Mouse (Mus musculus): ENCODE data around the gene Parn. TPM values are rescaled to one million over a fixed set of nuclear protein-coding genes. Genes with fewer than 3 reads are reported as not detected.

Parn gene
- polyA plus RNA-seq, 1 experiment from 2014 or later = 29.1 TPM

- Histone ChIP-seq H3K9me3 (ENCODE audit: control insufficient read depth, low read length) (no peaks in the 10 kb centered on the region), H3K27ac (ENCODE audit: low read depth, low read length) (no peak overlapping the region), H3K36me3 (ENCODE audit: control insufficient read depth, insufficient read depth, low read length) (no peaks in the 10 kb centered on the region), H3K4me3 (ENCODE audit: low read depth, low read length) (no peak overlapping the region), H3K9ac (replicated peaks; ENCODE audit: low read depth, low read length) (no peak overlapping the region), H3K27me3 (ENCODE audit: control insufficient read depth, insufficient read depth, low read length) (no peaks in the 10 kb centered on the region), H3K4me1 (ENCODE audit: control insufficient read depth, insufficient read depth, low read length) (no peaks in the 10 kb centered on the region; the same call in 1 of the 2 replicates), H3K4me2 (ENCODE audit: low read depth, low read length) (no peak overlapping the region)
- ATAC-seq (ENCODE audit: low read depth) = no peak
Measured at GRCm38 (mm10) chr16:13611399-13611798, 56.6 kb downstream of the Parn start.

- Histone ChIP-seq H3K4me1 (ENCODE audit: control insufficient read depth, insufficient read depth, low read length) (no peaks in the 10 kb centered on the region; the same call in 1 of the 2 replicates), H3K4me2 (ENCODE audit: low read depth, low read length) (no peak overlapping the region), H3K4me3 (ENCODE audit: low read depth, low read length) (no peak overlapping the region), H3K9me3 (ENCODE audit: control insufficient read depth, low read length) (no peaks in the 10 kb centered on the region), H3K36me3 (ENCODE audit: control insufficient read depth, insufficient read depth, low read length) (no peaks in the 10 kb centered on the region), H3K27me3 (ENCODE audit: control insufficient read depth, insufficient read depth, low read length) (no peaks in the 10 kb centered on the region), H3K27ac (ENCODE audit: low read depth, low read length) (no peak overlapping the region), H3K9ac (replicated peaks; ENCODE audit: low read depth, low read length) (no peak overlapping the region)
- WGBS = 75% methylated on average over 5 of the region's 5 CpGs
- no peak for ATAC-seq (ENCODE audit: low read depth)
Measured at GRCm38 (mm10) chr16:13610951-13611381, 57.0 kb downstream of the Parn start.

DNA sequence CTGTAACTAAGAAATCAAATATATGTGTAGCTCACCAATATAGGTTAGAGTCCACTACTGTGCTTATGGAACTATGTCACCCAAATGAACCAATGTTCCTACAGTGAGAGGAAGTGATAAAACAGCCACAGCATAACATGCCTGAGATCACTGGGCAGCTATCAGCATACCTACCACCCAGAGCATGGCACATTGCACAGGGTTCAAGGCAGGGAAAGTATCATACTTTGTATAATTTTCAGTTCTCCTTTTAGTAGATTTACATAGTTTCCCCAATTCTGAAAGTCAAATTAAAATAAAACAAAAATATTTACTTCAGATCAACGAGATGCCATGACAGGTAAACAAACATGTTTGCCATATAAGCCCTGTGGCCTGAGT, 59.3 kb downstream of the Parn start:
- Histone ChIP-seq H3K4me1 (ENCODE audit: control insufficient read depth, insufficient read depth, low read length) (no peaks in the 10 kb centered on the region; the same call in 1 of the 2 replicates), H3K9me3 (ENCODE audit: control insufficient read depth, low read length) (no peaks in the 10 kb centered on the region), H3K27ac (ENCODE audit: low read depth, low read length) (no peak overlapping the region), H3K4me2 (ENCODE audit: low read depth, low read length) (no peak overlapping the region), H3K36me3 (ENCODE audit: control insufficient read depth, insufficient read depth, low read length) (no peaks in the 10 kb centered on the region), H3K9ac (replicated peaks; ENCODE audit: low read depth, low read length) (no peak overlapping the region), H3K4me3 (ENCODE audit: low read depth, low read length) (no peak overlapping the region), H3K27me3 (ENCODE audit: control insufficient read depth, insufficient read depth, low read length) (no peaks in the 10 kb centered on the region)
- WGBS = 97% methylated on average over 1 of the region's 1 CpGs
- peak; percentile 34; the same call in 1 of the 2 replicates for ATAC-seq (ENCODE audit: low read depth)

- Histone ChIP-seq H3K27ac (ENCODE audit: low read depth, low read length) (no peak overlapping the region), H3K36me3 (ENCODE audit: control insufficient read depth, insufficient read depth, low read length) (no peaks in the 10 kb centered on the region), H3K27me3 (ENCODE audit: control insufficient read depth, insufficient read depth, low read length) (no peaks in the 10 kb centered on the region), H3K4me2 (ENCODE audit: low read depth, low read length) (no peak overlapping the region), H3K9me3 (ENCODE audit: control insufficient read depth, low read length) (no peaks in the 10 kb centered on the region), H3K4me1 (ENCODE audit: control insufficient read depth, insufficient read depth, low read length) (no peaks in the 10 kb centered on the region; the same call in 1 of the 2 replicates), H3K4me3 (ENCODE audit: low read depth, low read length) (no peak overlapping the region), H3K9ac (replicated peaks; ENCODE audit: low read depth, low read length) (no peak overlapping the region)
- ATAC-seq (ENCODE audit: low read depth) = peak; percentile 73; the same call in 1 of the 2 replicates
- 60% methylated on average over 4 of the region's 4 CpGs for WGBS
Measured at GRCm38 (mm10) chr16:13607987-13608704, 59.8 kb downstream of the Parn start.

- no peaks in the 10 kb centered on the region for H3K4me1 ChIP-seq (ENCODE audit: control insufficient read depth, insufficient read depth, low read length)
- ATAC-seq (ENCODE audit: low read depth) = no peak
- H3K9me3 ChIP-seq (ENCODE audit: control insufficient read depth, low read length) = no peaks in the 10 kb centered on the region
- no peak overlapping the region for H3K27ac ChIP-seq (ENCODE audit: low read depth, low read length)
- no peaks in the 10 kb centered on the region for H3K36me3 ChIP-seq (ENCODE audit: control insufficient read depth, insufficient read depth, low read length)
- H3K27me3 ChIP-seq (ENCODE audit: control insufficient read depth, insufficient read depth, low read length) = no peaks in the 10 kb centered on the region
- WGBS = 67% methylated on average over 1 of the region's 1 CpGs
- H3K4me2 ChIP-seq (ENCODE audit: low read depth, low read length) = no peak overlapping the region
- no peak overlapping the region for H3K4me3 ChIP-seq (ENCODE audit: low read depth, low read length)
- H3K9ac ChIP-seq (replicated peaks; ENCODE audit: low read depth, low read length) = no peak overlapping the region
Measured at GRCm38 (mm10) chr16:13602779-13603178, 65.2 kb downstream of the Parn start.

GRCm38 (mm10) chr16:13589049-13589408, 78.9 kb downstream of the Parn start:
- Histone ChIP-seq H3K4me3 (ENCODE audit: low read depth, low read length) (no peak overlapping the region), H3K27me3 (ENCODE audit: control insufficient read depth, insufficient read depth, low read length) (no peaks in the 10 kb centered on the region), H3K9ac (replicated peaks; ENCODE audit: low read depth, low read length) (no peak overlapping the region), H3K4me1 (ENCODE audit: control insufficient read depth, insufficient read depth, low read length) (no peaks in the 10 kb centered on the region), H3K4me2 (ENCODE audit: low read depth, low read length) (no peak overlapping the region), H3K27ac (ENCODE audit: low read depth, low read length) (no peak overlapping the region), H3K9me3 (ENCODE audit: control insufficient read depth, low read length) (no peaks in the 10 kb centered on the region), H3K36me3 (ENCODE audit: control insufficient read depth, insufficient read depth, low read length) (no peaks in the 10 kb centered on the region)
- no peak for ATAC-seq (ENCODE audit: low read depth)
- 81% methylated on average over 2 of the region's 2 CpGs for WGBS

DNA sequence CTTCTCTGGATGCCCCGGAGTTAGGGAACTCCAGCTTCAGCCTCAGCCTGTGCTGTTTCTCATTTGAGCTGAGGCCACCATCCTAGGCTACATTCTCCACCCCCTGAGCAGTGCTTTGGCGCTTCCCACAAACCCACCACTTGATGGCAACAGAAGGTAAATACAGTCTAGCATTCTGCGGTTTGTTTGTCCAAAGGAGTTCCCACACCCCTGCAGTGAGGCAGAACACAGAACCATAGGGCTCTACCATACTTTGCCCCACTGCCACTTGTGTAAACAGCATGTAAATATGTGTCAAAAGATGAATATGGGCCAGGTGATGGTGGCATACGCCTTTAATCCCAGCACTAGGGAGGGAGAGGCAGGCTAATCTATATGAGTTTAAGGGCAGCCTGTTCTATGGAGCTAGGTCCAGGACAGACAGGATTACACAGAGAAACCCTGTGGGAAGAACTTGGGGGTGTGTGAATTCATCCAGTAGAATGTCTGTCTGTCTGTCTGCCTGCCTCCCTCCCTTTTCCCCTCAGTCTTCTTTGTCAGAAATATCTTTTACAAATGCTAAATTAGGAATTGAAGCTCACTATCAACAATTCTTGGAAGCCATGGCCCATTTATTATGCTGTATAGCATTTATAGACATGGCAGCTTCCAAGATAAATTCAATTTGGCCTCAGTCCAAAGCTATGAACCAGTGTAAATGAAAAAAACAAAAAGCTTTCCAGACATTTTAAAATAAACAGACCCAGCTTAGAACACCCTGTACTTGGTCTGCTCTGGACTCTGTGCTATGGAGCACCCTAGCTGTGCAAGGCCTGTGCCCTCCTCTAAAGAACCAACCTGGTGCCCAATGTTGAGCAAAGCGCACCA, 79.6 kb downstream of the Parn start:
- no peaks in the 10 kb centered on the region for H3K27me3 ChIP-seq (ENCODE audit: control insufficient read depth, insufficient read depth, low read length)
- no peak for ATAC-seq (ENCODE audit: low read depth)
- no peaks in the 10 kb centered on the region for H3K9me3 ChIP-seq (ENCODE audit: control insufficient read depth, low read length)
- H3K4me1 ChIP-seq (ENCODE audit: control insufficient read depth, insufficient read depth, low read length) = no peaks in the 10 kb centered on the region
- no peak overlapping the region for H3K9ac ChIP-seq (replicated peaks; ENCODE audit: low read depth, low read length)
- no peak overlapping the region for H3K27ac ChIP-seq (ENCODE audit: low read depth, low read length)
- 83% methylated on average over 5 of the region's 5 CpGs for WGBS
- H3K4me2 ChIP-seq (ENCODE audit: low read depth, low read length) = no peak overlapping the region
- no peak overlapping the region for H3K4me3 ChIP-seq (ENCODE audit: low read depth, low read length)
- H3K36me3 ChIP-seq (ENCODE audit: control insufficient read depth, insufficient read depth, low read length) = no peaks in the 10 kb centered on the region

- no peaks in the 10 kb centered on the region for H3K4me1 ChIP-seq (ENCODE audit: control insufficient read depth, insufficient read depth, low read length)
- WGBS = 84% methylated on average over 9 of the region's 9 CpGs
- H3K9ac ChIP-seq (replicated peaks; ENCODE audit: low read depth, low read length) = no peak overlapping the region
- H3K4me3 ChIP-seq (ENCODE audit: low read depth, low read length) = no peak overlapping the region
- H3K4me2 ChIP-seq (ENCODE audit: low read depth, low read length) = no peak overlapping the region
- no peak overlapping the region for H3K27ac ChIP-seq (ENCODE audit: low read depth, low read length)
- H3K27me3 ChIP-seq (ENCODE audit: control insufficient read depth, insufficient read depth, low read length) = no peaks in the 10 kb centered on the region
- no peaks in the 10 kb centered on the region for H3K36me3 ChIP-seq (ENCODE audit: control insufficient read depth, insufficient read depth, low read length)
- no peak for ATAC-seq (ENCODE audit: low read depth)
- H3K9me3 ChIP-seq (ENCODE audit: control insufficient read depth, low read length) = no peaks in the 10 kb centered on the region
Measured at GRCm38 (mm10) chr16:13585234-13585633, 82.7 kb downstream of the Parn start.

DNA sequence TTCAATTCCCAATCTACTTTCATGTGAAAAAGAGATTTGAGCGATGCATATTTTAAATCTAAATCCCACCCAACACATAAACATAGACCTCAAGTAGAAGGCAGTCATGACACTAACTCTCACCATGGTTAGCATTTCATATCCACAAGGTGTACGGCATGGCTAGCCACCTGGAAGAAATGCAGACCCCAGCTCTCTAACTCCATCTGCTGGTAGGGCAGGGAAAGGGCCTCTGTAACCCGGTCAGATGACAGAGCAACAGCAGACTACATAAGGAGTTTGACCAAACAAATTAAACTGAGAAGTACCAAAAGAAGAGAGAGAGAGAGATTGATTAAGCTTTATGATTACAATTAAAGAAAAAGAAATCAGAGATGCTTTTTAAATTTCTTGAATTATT, 87.2 kb downstream of the Parn start:
- Histone ChIP-seq H3K9me3 (ENCODE audit: control insufficient read depth, low read length) (no peaks in the 10 kb centered on the region), H3K36me3 (ENCODE audit: control insufficient read depth, insufficient read depth, low read length) (no peaks in the 10 kb centered on the region), H3K9ac (replicated peaks; ENCODE audit: low read depth, low read length) (no peak overlapping the region), H3K4me1 (ENCODE audit: control insufficient read depth, insufficient read depth, low read length) (no peaks in the 10 kb centered on the region), H3K4me3 (ENCODE audit: low read depth, low read length) (no peak overlapping the region), H3K27ac (ENCODE audit: low read depth, low read length) (no peak overlapping the region), H3K4me2 (ENCODE audit: low read depth, low read length) (no peak overlapping the region), H3K27me3 (ENCODE audit: control insufficient read depth, insufficient read depth, low read length) (no peaks in the 10 kb centered on the region)
- WGBS = 93% methylated on average over 3 of the region's 3 CpGs
- ATAC-seq (ENCODE audit: low read depth) = no peak
